Mouse (Mus musculus): ENCODE data around the gene Usp35.

DNA sequence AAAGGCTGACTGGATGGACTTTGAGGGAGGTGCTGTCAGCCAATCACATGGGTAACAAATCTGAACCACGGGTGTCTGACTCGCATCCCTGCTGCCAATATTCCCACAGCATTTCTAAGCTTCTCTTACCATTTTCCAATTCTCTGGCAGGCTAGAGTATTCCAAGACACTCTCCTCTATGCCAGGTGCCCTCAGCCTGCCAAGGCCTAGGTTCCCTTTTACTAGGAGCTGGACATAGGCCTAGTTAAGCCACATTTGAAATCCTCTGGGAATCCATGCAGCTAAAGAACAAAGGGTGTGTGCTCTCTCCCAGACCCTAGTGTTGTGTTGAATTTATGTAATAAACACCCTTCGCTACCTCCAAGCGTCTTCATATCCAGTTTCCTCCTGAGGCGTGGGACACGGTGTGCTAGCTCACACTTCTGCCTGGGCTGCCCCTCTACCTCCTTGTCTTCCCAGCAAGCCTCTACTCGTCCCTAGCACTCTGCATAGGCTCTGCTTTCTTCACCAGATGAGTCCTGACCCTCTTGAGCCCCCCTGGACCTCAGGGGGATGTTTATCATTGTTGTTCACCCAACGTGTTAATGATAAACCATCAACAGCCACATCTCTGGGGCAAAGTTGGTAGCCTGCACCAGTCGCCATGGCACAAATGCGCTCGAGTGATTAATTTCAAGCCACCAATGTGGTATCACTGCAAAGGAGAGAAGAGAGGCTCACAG, 20.1 kb upstream of the Usp35 start:
- TF ChIP-seq MAX (IDR thresholded peaks at IDR 0.05; ENCODE audit: low read depth) (no peak), MYOG (IDR thresholded peaks at IDR 0.05; ENCODE audit: control insufficient read depth in 1 of 3, insufficient read depth in 1 of 3, insufficient read length in 2 of 3, low read depth in 2 of 3) (no peak), POLR2A (IDR thresholded peaks at IDR 0.05; ENCODE audit: insufficient read length, low read depth) (no peak), CEBPB (IDR thresholded peaks at IDR 0.05; ENCODE audit: insufficient read depth, poor library complexity, severe bottlenecking) (no peak), E2F4 (IDR thresholded peaks at IDR 0.05; ENCODE audit: insufficient read depth) (no peak), USF1 (IDR thresholded peaks at IDR 0.05; ENCODE audit: low read depth) (no peak), TCF12 (IDR thresholded peaks at IDR 0.05; ENCODE audit: insufficient read depth, poor library complexity, severe bottlenecking) (no peak)
